Mouse (Mus musculus): ENCODE results near the gene Pxn.
A peak's percentile ranks its signal among the peaks of the same experiment; 100 is the strongest.

Pxn gene

GRCm38 (mm10) chr5:115528128-115528527 is 21.7 kb downstream of the Pxn start:
- DNase-seq (ENCODE audit: low spot score in 2 of 2): no peak

- no peak for DNase-seq (ENCODE audit: low spot score in 2 of 2)
These were observed 22.9 kb downstream of the Pxn start for GRCm38 (mm10) chr5:115529364-115529741.

- DNase-seq (ENCODE audit: low spot score in 2 of 2): no peak
These were observed 23.4 kb downstream of the Pxn start for GRCm38 (mm10) chr5:115529742-115530446.

- peak in 1 of 2 experiments; percentile 32 for DNase-seq (ENCODE audit: low spot score in 2 of 2)
These were observed 24.0 kb downstream of the Pxn start for GRCm38 (mm10) chr5:115530447-115530809.

- DNase-seq (ENCODE audit: low spot score in 2 of 2): peak; percentile 52 to 57
These were observed 25.3 kb downstream of the Pxn start for GRCm38 (mm10) chr5:115531671-115532270.

- no peak for DNase-seq (ENCODE audit: low spot score in 2 of 2)
These were observed 27.8 kb downstream of the Pxn start for GRCm38 (mm10) chr5:115534290-115534731.

GRCm38 (mm10) chr5:115534856-115535255 is 28.4 kb downstream of the Pxn start:
- no peak for DNase-seq (ENCODE audit: low spot score in 2 of 2)

- DNase-seq (ENCODE audit: low spot score in 2 of 2): no peak
These were observed 29.2 kb downstream of the Pxn start for GRCm38 (mm10) chr5:115535635-115536034.

- DNase-seq (ENCODE audit: low spot score in 2 of 2): no peak
These were observed 31.7 kb downstream of the Pxn start for GRCm38 (mm10) chr5:115538017-115538692.

- peak; percentile 95 to 96 for DNase-seq (ENCODE audit: low spot score in 2 of 2)
These were observed 32.2 kb downstream of the Pxn start for GRCm38 (mm10) chr5:115538693-115539043.

- DNase-seq (ENCODE audit: low spot score in 2 of 2): no peak
These were observed 36.3 kb downstream of the Pxn start for GRCm38 (mm10) chr5:115542635-115543384.

GRCm38 (mm10) chr5:115543509-115544253 is 37.2 kb downstream of the Pxn start:
- peak; percentile 51 to 52 for DNase-seq (ENCODE audit: low spot score in 2 of 2)

- DNase-seq (ENCODE audit: low spot score in 2 of 2): no peak
These were observed 38.2 kb downstream of the Pxn start for GRCm38 (mm10) chr5:115544655-115545185.

GRCm38 (mm10) chr5:115545636-115546035 is 39.2 kb downstream of the Pxn start:
- no peak for DNase-seq (ENCODE audit: low spot score in 2 of 2)

- no peak for DNase-seq (ENCODE audit: low spot score in 2 of 2)
These were observed 40.1 kb downstream of the Pxn start for GRCm38 (mm10) chr5:115546536-115546935.

GRCm38 (mm10) chr5:115547014-115547413 is 40.5 kb downstream of the Pxn start:
- no peak for DNase-seq (ENCODE audit: low spot score in 2 of 2)

GRCm38 (mm10) chr5:115547421-115547820 is 40.9 kb downstream of the Pxn start:
- no peak for DNase-seq (ENCODE audit: low spot score in 2 of 2)

- no peak for DNase-seq (ENCODE audit: low spot score in 2 of 2)
These were observed 42.2 kb downstream of the Pxn start for GRCm38 (mm10) chr5:115548501-115549285.

- DNase-seq (ENCODE audit: low spot score in 2 of 2): no peak
These were observed 44.1 kb downstream of the Pxn start for GRCm38 (mm10) chr5:115550482-115551005.

GRCm38 (mm10) chr5:115551386-115551785 is 44.9 kb downstream of the Pxn start:
- no peak for DNase-seq (ENCODE audit: low spot score in 2 of 2)
